Mouse (Mus musculus) brain, embryonic 18.5 days (tissue): Measurements from ENCODE around the gene BC052040.

Experiments used
- DNase-seq: peaks from one replicate; pipeline ENCODE4 v3.0.0-alpha.2; 2012; ENCODE audit warnings: low read depth, low spot score

BC052040 gene

GRCm38 (mm10) chr2:115702610-115703009 is 121.1 kb downstream of the BC052040 start:
- DNase-seq, result no peak

DNA sequence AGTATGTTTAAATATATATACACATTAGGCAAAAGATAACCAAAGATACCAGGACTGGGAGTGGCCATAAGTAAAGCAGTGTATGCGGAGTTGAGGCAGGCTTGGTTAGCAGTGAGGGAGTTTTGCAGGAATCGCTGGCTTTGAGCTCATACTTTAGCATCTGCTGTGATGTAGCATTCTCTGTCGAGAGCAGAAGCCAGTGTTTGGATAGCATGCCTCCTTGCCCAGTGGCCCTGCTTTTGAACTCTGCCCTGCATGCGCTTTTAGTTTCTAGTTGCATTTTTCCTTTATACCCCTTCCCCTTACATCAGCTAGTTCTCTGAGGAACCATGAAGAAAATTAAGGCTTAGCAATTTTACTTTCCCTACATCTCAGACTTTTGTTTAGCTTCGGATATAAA is 136.0 kb downstream of the BC052040 start:
- DNase-seq, result no peak

- DNase-seq, result no peak
These were observed 136.5 kb downstream of the BC052040 start for GRCm38 (mm10) chr2:115717980-115718379.

GRCm38 (mm10) chr2:115723452-115723851 is 141.9 kb downstream of the BC052040 start:
- no peak for DNase-seq

DNA sequence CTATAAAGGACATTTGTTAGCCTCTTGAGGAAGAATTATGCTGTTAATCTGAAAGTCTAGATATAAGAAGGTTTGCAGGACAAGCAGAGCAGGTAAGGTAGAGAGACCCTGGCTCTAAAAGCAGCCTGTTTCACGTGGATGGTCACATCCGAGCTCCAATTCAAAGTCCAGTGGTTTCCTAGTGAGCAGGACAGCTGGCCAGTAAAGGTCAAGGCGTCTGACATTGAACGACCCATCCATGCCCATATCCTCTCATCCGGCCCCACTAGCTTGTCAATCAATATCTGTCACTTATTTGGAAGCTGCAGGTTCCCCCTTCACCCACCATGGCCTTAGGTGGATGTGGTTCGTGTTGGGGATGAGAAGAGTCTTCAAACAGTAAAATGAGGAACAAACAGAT is 142.7 kb downstream of the BC052040 start:
- DNase-seq, result no peak

DNA sequence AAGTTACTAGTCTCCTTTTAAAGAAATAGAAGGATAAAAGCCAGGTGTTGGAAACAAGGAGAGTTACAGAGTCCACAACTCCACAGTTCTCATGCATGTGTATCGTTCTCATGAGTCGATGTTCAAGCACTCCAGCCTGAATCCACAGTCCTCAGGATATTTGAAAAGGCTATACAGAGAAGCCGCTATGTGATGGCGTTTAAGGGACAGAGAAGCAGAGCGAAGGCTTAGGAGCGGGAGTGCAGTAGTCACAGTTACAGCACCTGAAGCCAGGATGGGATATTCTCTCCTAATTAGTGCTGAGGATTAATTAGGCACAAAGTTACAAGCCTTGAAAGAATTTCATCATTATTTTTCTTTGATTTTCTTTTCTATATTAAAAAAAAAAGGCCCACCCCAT is 143.2 kb downstream of the BC052040 start:
- DNase-seq, result no peak

DNA sequence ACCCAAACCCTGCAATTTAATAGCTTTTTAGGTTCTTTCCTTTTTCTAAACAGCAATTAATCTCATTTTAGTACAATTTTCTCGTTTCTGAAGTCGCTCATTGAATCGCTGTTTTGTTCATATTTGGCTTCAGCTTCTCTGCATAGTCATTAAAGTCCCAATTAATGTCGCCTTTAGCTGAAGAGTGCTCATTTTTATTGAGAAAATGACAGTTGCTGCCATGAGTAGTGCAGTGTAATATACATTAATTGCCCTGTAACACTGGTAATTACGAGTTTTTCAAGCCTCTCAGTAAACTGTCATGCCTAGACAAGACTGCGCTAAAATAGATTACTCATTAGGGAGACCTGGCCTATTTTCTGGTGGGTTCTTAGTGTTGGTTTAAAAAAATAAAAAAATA is 144.0 kb downstream of the BC052040 start:
- no peak for DNase-seq

DNA sequence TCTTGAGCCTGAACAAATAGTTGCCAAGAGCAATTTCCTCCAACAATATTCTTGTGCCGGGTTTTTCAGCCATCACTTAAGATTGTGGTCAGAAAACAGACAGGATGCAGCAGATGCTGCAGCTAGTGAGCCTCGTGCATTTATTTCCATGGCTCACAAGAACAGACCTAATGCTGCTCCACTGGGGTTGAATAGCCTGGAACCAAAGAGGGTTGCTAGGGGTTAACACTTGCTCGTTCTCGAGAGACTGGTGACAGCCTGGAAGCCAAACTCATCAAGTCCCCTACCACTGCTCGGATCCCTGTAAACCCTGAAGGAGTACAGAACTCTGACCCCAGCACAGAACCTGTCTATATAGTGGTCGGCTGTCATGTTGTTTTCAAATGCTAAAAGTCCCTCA is 144.4 kb downstream of the BC052040 start:
- DNase-seq, result no peak

DNA sequence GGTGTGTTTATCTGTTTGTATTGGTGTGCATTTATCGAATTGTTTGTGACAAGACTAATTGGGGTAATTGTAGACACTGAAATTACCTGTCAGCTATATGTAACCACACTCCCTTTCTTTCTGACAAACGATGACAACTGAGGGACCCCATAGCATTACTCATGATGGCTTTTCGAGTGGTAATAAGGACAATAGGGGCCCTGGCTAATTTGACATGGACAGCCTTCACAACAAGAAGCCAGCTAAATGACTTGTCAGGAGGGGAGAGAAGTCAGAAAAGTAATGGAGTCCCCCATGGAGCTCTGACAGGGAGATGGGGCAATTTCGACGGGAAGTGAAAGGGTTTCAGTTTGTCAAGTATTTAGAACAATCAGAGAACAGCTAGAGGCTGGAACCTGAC is 145.3 kb downstream of the BC052040 start:
- no peak for DNase-seq

DNA sequence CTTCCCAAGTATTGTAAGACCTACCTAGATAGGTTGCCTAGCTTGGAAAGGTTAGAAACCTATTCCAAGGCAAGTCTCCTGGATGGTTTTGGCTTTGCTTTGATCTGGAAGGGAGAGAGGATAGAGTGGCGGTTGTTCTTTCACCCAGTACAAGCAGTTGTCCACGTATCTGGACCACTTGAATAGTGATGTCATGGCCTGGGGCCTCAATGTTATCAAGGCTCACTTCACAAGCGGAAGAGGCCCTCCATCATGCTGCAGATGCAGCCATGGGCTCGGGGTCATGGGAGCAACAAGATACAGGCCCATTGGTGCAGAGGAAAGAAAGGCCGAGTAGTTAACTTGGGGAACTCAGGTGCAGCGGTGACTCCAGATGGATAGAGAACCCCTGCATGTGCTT is 147.1 kb downstream of the BC052040 start:
- DNase-seq, result no peak

- DNase-seq, result no peak
These were observed 149.0 kb downstream of the BC052040 start for GRCm38 (mm10) chr2:115730502-115730901.

DNA sequence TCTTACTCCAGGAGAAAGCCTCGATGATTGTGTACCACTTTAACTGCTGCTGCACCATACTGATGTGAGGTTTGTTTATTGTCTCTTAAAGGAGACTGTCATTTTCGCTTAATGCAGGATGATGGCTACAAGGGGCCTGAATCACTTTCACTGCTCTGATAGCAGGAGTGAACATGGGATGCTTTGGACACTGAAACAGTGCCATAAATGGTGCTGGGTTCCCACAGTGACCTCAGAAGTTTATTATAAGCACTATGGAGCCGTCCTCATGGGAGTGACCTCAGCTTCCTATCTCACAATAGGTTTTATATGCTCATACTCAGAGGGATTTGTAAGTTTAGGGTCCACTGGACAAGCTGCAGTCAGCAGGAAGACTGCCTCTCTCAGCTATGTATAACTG is 149.7 kb downstream of the BC052040 start:
- no peak for DNase-seq

DNA sequence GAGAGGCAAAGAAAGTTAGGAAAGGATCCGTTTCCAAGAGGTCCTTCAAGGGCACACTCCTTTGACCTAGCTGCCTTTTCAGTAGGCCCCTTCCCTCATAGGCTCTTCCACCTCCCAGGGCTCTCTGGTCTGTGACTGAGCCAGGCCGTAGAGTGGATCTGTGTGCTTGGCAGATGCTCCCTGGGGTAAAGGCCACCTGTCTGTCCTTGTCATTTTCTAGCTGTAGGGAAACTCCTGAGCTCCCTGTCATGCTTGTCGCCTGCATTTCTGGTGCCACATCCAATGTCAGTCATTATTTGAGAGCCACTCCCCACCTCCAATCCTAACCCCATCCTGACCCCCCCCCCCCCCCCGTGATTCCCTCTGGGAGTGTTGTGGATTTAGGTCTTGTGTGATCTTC is 151.1 kb downstream of the BC052040 start:
- DNase-seq, result no peak

DNA sequence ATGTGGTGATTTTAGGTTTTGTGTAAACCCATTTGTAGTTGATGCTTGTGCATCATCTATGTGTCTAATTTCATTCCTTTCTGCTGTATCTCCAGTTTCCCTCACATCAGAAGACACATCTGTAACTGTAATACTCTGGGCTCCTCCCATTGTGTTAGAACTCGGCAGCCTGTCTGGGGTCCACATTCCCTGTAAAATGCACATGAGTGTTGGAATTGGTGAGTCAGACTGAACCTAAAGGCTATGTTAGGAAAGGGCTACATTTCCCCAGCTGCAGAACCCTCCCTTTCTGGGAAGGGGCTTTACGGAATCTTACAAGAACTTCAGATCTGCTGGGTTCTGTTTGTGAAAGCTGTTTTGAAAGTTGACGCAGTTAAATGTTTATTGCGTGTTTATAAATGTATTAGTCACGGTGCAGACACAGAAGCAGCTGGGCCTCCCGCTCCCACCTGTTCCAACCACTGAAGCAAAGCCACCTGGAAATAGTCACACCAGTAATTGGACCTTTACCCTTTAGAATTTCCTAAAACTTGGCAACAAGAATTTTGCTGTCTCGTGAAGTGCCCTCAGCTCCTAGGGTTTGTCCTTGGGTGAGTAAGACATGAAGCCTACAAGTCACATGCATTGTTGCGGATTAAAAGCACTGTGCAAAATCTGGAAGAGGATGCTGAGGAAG is 151.6 kb downstream of the BC052040 start:
- no peak for DNase-seq

DNA sequence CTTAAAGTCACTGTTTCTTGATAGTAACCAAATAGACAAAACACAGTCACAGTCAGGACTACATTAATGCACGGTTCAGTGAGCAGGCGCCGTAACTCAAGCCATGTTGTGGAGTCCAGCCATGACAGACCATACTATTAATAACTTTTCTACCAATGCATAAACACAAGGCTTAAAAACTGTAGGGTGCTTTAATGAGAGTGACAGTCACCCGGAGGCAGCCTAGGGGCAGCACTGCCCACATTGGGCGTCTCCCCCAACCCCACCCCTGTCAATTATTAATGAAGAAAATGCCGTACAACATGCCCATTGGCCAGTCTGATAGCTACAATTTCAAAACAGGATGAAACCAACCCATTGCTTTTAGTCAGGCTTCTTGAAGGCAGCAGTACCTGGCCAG is 153.3 kb downstream of the BC052040 start:
- no peak for DNase-seq

DNA sequence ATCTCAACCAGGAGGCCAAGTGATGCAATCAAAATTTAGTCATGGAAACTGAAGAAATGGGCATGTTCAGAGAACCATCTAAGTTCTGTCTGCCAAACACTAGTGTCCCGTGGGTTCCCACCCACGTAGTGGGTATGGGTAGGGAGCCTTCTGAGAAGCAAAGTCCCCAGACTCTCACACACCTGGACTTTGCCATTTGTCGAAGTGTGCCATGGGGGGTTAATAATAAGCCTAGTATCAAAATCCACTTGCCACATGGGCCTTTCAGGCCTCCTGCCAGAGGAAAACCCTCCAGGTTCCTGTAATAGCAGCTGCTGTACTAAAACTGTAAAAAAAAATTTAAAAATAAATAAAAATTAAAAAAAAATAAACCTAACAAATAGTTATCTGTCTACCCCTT is 154.9 kb downstream of the BC052040 start:
- no peak for DNase-seq

DNA sequence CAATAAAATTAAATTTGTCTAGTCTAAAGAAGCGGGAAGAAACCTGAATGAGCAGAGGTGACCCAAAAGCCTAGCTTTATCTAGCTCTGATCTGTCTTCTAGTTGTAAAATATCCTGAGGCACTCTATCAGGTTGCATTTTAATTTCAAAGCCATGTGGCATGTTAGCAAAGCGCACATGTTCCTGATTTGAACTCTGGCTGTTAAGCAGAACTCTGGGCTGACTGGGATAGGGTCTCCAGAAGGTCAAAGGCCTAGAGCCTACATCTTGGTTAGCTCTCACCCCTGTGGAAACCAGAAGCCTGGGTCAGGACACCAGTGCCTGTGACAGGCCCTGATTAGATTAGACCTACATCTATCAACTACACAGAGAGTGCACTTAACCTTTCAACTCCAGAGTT is 156.4 kb downstream of the BC052040 start:
- no peak for DNase-seq

GRCm38 (mm10) chr2:115742061-115742460 is 160.5 kb downstream of the BC052040 start:
- DNase-seq, result no peak

DNA sequence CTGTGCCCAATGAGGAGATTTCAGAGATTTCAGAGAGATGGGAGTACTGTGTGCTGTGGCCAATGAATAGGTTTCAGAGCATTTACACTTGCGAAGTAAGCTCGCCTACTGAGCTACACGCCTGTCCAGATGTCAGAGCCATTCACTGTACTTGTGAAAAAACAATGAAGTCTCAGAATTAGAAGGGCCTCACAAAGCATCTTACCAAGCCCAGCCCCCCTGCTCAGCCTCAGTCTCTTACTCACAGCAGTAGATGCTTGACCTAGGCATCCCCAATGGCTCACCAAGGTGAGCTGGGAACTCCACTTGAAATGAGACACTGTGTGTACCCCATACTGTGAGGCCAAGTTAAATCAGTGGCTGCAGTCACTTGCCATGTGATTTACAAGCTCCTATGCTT is 166.1 kb downstream of the BC052040 start:
- no peak for DNase-seq

DNA sequence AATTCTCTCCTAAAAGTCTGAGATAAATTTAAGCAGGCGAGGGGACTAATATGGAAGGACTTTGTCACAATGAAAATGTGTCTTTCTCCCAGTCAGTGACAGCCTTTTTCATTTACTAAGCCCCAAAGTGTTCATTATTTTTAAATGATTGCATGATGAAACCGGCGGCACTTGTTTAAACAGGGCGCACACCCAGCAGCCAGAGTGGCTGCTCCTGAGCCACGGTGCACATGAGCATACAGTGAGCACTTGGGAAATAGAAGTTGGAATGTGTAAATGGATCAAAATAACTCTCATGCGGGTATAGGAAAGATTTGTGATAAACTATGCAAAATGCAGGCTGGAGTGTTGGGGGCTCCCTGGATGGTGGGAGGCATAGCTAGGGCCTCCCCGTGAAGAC is 169.7 kb downstream of the BC052040 start:
- DNase-seq, result no peak

GRCm38 (mm10) chr2:115757685-115758084 is 176.2 kb downstream of the BC052040 start:
- no peak for DNase-seq

GRCm38 (mm10) chr2:115758542-115758941 is 177.0 kb downstream of the BC052040 start:
- DNase-seq, result no peak

DNA sequence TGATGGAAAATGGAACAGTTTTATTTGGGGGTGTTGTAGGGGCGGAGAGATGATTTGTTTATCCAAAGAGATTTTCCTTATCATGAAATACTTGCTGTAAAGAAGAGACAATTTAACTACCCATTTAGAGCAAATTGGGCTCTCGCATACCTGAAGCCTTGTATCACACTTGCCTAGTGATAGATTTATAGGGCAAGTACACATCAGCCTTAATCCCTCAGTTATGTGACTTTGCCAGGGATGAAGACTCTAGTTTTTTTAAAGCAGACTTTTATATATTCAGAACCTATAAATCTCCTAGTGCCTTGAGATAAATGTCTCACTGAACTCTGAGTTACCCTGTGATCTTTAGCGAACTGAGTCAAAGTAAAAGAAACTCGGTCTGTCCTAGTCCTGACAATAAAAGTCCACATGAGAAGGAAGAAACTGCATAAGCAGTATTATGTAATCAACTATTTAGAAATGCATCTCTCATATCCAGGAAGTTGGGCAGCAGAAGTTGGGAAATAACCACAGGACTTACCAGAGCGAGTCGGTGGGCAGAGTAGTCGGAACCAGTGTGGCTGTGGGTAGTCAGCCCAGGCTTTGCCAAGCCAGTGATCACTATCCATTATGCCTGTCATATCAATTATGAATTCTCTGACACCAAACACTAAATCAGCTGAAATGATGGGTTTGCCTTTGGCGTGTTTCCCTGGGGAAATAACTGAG is 183.2 kb downstream of the BC052040 start:
- DNase-seq, result no peak
